Mouse (Mus musculus) monocyte, adult 2 months (primary cell): ENCODE data around the gene Pms1.

Source experiments
- DNase-seq, 2 experiments: peaks; one replicate each; pipeline ENCODE4 v3.0.0; 2022; ENCODE audit warnings: low spot score in 2 of 2, low read depth in 1 of 2

Pms1 gene

DNA sequence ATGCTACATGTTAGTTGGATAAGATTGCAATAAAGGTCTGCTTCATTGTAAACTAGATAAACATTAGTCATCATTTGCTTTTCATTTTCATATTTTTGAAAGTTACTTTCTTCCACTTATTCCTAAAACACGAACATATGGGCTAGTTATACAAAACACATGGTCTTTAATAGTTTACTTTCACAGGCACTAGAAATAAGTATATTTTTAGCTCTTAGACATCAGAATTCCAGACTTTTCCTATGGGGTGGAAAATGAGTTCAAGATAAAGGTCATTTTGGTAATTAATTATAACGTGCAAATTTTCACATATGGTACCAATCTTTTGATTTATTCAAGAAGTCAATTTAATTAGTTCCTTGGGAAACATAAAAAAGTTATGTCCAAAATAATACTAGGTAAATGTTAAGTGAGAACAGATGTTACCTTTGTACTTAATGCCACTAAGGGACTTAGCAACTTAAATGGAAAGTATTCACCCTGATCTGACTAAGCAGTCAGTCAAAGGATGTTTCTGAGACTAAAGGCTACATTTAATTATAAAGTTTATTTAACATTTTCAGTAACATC, 95.1 kb downstream of the Pms1 start:
- DNase-seq: no peak

DNA sequence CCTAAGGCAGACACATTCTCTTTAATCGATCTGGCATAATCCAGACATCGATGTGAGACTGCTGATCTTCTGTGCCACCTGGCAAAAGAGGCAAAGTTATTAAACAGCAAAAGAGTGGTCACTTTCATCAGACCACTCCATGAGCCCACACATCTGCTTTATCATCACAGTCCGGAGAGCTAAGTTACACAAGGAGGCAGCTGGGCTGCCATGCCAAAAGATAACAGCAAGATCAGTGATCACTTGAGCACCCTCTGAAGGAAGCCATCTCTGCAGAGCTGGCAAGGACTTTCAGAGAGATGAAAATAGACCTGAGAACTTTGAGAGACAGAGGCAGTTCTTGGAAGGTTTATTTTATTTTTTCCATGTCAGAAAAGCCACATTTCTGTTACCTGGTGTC, 102.3 kb downstream of the Pms1 start:
- no peak for DNase-seq

DNA sequence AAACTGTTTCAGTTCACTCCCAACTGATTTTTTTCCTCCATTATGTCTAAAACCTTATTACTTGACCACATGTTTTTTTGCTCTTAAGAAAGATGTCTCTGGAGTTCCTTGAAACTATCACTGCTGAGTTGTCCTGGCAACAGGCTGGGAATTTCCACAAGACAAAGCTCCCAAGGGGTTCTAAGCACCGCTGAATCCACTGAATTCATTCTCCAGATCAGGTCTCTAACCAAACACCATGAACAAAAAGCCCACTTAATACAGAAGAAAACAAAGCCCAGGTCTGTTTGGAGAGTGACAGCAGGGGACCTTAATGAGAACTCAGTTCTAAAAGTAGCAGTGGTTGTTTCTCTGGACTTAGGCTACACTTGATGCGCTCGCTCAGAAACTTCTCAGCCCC, 105.6 kb downstream of the Pms1 start:
- no peak for DNase-seq

DNA sequence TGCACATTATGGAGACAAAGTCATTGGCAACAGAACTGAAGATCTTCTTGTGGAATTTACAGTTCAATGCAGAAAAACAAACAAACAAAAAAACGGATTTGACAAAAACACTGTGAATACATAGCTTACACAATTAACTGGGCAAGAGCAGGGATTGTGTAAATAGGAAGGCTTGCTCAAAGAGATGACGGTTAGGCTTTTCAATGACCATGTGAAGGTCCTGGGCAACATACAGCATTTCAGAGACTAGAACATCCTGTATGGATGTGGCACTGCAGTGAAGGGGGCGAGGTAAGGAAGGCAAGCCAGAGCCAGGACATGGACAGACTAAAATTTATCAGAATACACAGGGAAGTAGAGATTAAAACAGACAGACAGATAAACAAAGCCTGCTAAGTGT, 107.2 kb downstream of the Pms1 start:
- DNase-seq: no peak

DNA sequence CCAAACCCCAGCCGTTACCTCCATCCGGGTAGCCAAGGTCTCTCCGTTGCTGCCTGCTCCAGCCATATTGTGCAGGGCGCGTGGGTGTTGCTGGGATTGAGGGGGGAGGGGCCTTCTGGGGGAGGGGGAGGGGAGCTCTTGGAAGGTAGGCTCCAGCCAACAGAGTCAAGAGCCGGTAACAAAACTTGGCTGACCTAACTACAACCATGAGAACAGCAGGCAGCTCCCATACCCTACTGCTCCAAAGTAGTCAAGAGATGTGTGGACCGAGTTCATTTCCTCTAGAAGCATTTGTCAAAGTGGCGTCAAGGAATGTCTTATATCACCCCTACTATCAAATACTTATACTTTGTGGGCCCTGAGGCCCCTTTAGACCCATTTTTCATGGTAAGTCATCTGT, 109.3 kb downstream of the Pms1 start, which contains the start of gene 1700019A02Rik:
TSS of gene 1700019A02Rik (minus strand) at position 101 of the 400 bp plus-strand sequence.
- no peak for DNase-seq

DNA sequence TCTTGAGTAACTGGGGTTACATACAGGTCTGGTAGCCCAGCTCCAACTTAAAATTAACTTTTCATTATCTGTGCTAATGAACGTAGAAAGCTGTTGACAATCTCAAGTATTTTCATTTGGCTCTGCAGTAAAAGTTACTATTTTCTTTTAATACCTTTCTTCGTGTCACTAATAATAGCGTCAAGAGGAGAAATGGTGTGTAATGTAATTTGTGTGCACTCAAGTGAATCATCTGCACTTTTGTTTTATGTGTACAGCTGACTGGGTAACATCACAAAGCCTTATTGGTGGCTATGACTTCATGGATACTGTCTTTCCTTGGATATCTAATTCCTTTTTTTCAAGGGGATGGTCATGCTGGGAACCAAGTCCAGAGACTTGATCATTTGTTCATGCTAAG, 110.5 kb downstream of the Pms1 start:
- DNase-seq: no peak

DNA sequence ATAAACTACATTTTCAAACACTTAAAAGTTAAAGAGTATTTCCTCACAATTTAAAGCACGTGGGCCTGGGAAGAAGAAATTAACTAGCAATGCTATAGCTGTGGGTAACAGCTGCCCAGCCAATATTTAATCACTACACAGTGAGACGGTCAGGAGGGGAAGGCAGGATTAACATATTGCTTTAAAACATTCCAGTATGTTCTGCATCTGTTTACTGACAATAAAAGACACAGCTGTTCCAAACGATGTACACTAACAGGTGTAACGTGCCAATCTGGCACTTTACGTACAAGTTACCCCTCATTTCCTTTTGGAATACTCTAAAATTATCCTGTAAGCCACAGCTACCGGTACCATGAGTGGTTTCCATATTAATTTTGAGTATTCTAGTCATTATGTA, 139.1 kb downstream of the Pms1 start:
- DNase-seq: no peak
